Mouse (Mus musculus): ENCODE results near the gene Gm16253. TPM values are rescaled to one million over a fixed set of nuclear protein-coding genes. Genes with fewer than 3 reads are reported as not detected.

Gene Gm16253
- not detected in 2 replicates for polyA plus RNA-seq (2012)

GRCm38 (mm10) chr3:96576690-96577541 is at the start of gene Gm16253:
Gene Gm16253 (plus strand): TSS chr3:96576984.

GRCm38 (mm10) chr3:96557694-96558093 is 19.1 kb upstream of the Gm16253 start, which contains the start of gene Txnip:
Gene Txnip (plus strand): TSS chr3:96557957.

GRCm38 (mm10) chr3:96593790-96594560 is 17.2 kb downstream of the Gm16253 start, which contains the start of gene Polr3gl:
Gene Polr3gl (minus strand): TSS chr3:96594181.

GRCm38 (mm10) chr3:96596228-96596707 is 19.5 kb downstream of the Gm16253 start, which contains the start of gene Ankrd34a:
Gene Ankrd34a (plus strand): TSS chr3:96596636.

GRCm38 (mm10) chr3:96600639-96601250 is 24.0 kb downstream of the Gm16253 start, which contains the start of gene Lix1l:
Gene Lix1l (plus strand): TSS chr3:96601149.

GRCm38 (mm10) chr3:96629729-96630600 is 53.2 kb downstream of the Gm16253 start, which contains the start of gene Rbm8a:
Gene Rbm8a (plus strand): TSS chr3:96629933.

Other genes with a start within 250 kb of the Gm16253 start
- not detected in 2 replicates for gene BC107364, start 124.7 kb upstream of the Gm16253 start, polyA plus RNA-seq (2012)
- gene Hfe2, start 51.8 kb upstream of the Gm16253 start, polyA plus RNA-seq (2012): not detected in 2 replicates
- 21.2 and 27.8 TPM in 2 replicates for gene Txnip, start 19.0 kb upstream of the Gm16253 start, polyA plus RNA-seq (2012)
- 13.9 and 21.4 TPM in 2 replicates for gene Polr3gl, start 17.2 kb downstream of the Gm16253 start, polyA plus RNA-seq (2012)
- 0.02 and 0.05 TPM in 2 replicates for gene Ankrd34a, start 19.7 kb downstream of the Gm16253 start, polyA plus RNA-seq (2012)
- gene Lix1l, start 24.2 kb downstream of the Gm16253 start, polyA plus RNA-seq (2012): 0.32 and 0.78 TPM in 2 replicates
- gene Rbm8a, start 52.9 kb downstream of the Gm16253 start, polyA plus RNA-seq (2012): 101 and 117 TPM in 2 replicates
- gene Pex11b, start 58.4 kb downstream of the Gm16253 start, polyA plus RNA-seq (2012): 2.3 and 3.6 TPM in 2 replicates
- 0.07 and 0.15 TPM in 2 replicates for gene Gm42957, start 58.5 kb downstream of the Gm16253 start, polyA plus RNA-seq (2012)
- 0.28 and 0.50 TPM in 2 replicates for gene Itga10, start 68.6 kb downstream of the Gm16253 start, polyA plus RNA-seq (2012)
- gene Ankrd35, start 93.1 kb downstream of the Gm16253 start, polyA plus RNA-seq (2012): 0.10 and 0.14 TPM in 2 replicates
- gene Pias3, start 119.4 kb downstream of the Gm16253 start, polyA plus RNA-seq (2012): 22.1 and 22.6 TPM in 2 replicates
- 0.59 and 0.76 TPM in 2 replicates for gene Nudt17, start 131.6 kb downstream of the Gm16253 start, polyA plus RNA-seq (2012)
- gene Polr3c, start 150.6 kb downstream of the Gm16253 start, polyA plus RNA-seq (2012): 8.6 and 9.4 TPM in 2 replicates
- gene Rnf115, start 150.7 kb downstream of the Gm16253 start, polyA plus RNA-seq (2012): 22.9 and 25.3 TPM in 2 replicates